Mouse (Mus musculus) mouse embryonic stem cell (cell line): ENCODE results near the gene Gnmt.

Experiments
- in situ Hi-C, 2 experiments: fragments of 300-500 bp; cut with MboI; formaldehyde crosslinking; loops; 1 replicate in 1 of 2; 3 replicates in 1 of 2; pipeline ENCODE4 v1.14.3; 2019 to 2020; ENCODE audit warnings: low sequenced_read_pairs in 2 of 2, low pct_unique_long_range_greater_than_20kb in 1 of 2, mixed read lengths in 1 of 2; ENCODE audit not compliant: unreplicated experiment in 1 of 2

The Gnmt gene

GRCm38 (mm10) chr17:46712442-46712841 lies 16.5 kb downstream of the Gnmt start:
- in situ Hi-C loops, result loop anchor here in 1 of 2 experiments (5.0 kb wide), 1 partner anchor 60 kb away; the partner anchor contains the start of gene Cul7

GRCm38 (mm10) chr17:46711612-46712271 lies 17.2 kb downstream of the Gnmt start:
- in situ Hi-C loops, result loop anchor here in 1 of 2 experiments (5.0 kb wide), 1 partner anchor 59 kb away; the partner anchor contains the start of gene Cul7

- in situ Hi-C loops, result loop anchor here in 1 of 2 experiments (5.0 kb wide), 1 partner anchor 59 kb away; the partner anchor contains the start of gene Cul7
Measured at GRCm38 (mm10) chr17:46710959-46711597, 17.9 kb downstream of the Gnmt start, which contains the start of gene Pex6. Pex6 (plus strand) TSS chr17:46711463.

GRCm38 (mm10) chr17:46706375-46707089 lies 22.4 kb downstream of the Gnmt start:
- in situ Hi-C loops, result no loop called here

GRCm38 (mm10) chr17:46704887-46705835 lies 23.8 kb downstream of the Gnmt start, which contains the start of gene Ppp2r5d:
Ppp2r5d (minus strand) TSS chr17:46705111.
- in situ Hi-C loops, result no loop called here

- in situ Hi-C loops, result no loop called here
Measured at GRCm38 (mm10) chr17:46703971-46704886, 24.7 kb downstream of the Gnmt start.

GRCm38 (mm10) chr17:46702506-46702905 lies 26.5 kb downstream of the Gnmt start:
- in situ Hi-C loops, result no loop called here

GRCm38 (mm10) chr17:46702100-46702499 lies 26.9 kb downstream of the Gnmt start:
- in situ Hi-C loops, result no loop called here

GRCm38 (mm10) chr17:46701489-46701888 lies 27.5 kb downstream of the Gnmt start:
- in situ Hi-C loops, result no loop called here

- in situ Hi-C loops, result no loop called here
Measured at GRCm38 (mm10) chr17:46699912-46700311, 29.1 kb downstream of the Gnmt start.

GRCm38 (mm10) chr17:46699245-46699644 lies 29.7 kb downstream of the Gnmt start:
- in situ Hi-C loops, result no loop called here

- in situ Hi-C loops, result no loop called here
Measured at GRCm38 (mm10) chr17:46698515-46698914, 30.5 kb downstream of the Gnmt start.

GRCm38 (mm10) chr17:46694517-46695063 lies 34.4 kb downstream of the Gnmt start:
- in situ Hi-C loops, result no loop called here

GRCm38 (mm10) chr17:46691390-46691789 lies 37.6 kb downstream of the Gnmt start:
- in situ Hi-C loops, result no loop called here

- in situ Hi-C loops, result no loop called here
Measured at GRCm38 (mm10) chr17:46690665-46691064, 38.3 kb downstream of the Gnmt start.

GRCm38 (mm10) chr17:46685913-46686312 lies 43.1 kb downstream of the Gnmt start:
- in situ Hi-C loops, result no loop called here
